Mouse (Mus musculus) kidney, adult 9 months (tissue): ENCODE measurements around the gene Trdn.

Experiments
- DNase-seq: peaks from one replicate; pipeline ENCODE4 v3.0.0; 2022

Gene Trdn

GRCm38 (mm10) chr10:33375474-33376029 lies 295.2 kb downstream of the Trdn start:
- no peak for DNase-seq
